Mouse (Mus musculus) erythroid progenitor cell, adult 5-6 weeks (primary cell): ENCODE results near the gene Trim21. TPM values are rescaled to one million over a fixed set of nuclear protein-coding genes. Genes with fewer than 3 reads are reported as not detected.

Experiments used
- ATAC-seq: replicated peaks from 2 replicates; pipeline ENCODE4 v1.8.0; 2016; ENCODE audit warnings: moderate number of reproducible peaks, mild to moderate bottlenecking, moderate TSS enrichment, inconsistent platforms; ENCODE audit not compliant: poor library complexity, low FRiP score, severe bottlenecking
- total RNA-seq, 2 experiments: library from RNA; stranded (forward) in 1 of 2; stranded (reverse) in 1 of 2; fragments of 150-400 nt in 1 of 2; fragments of 186-747, 209-891 nt in 1 of 2; gene quantifications; 2 replicates each; pipeline versions ENCODE4 v1.2.3 to v1.2.4; 2015 to 2017; ENCODE audit warnings: low replicate concordance in 2 of 2

The Trim21 gene
- total RNA-seq, 2 experiments from 2014 or later: 8.8 to 27.5 TPM

DNA sequence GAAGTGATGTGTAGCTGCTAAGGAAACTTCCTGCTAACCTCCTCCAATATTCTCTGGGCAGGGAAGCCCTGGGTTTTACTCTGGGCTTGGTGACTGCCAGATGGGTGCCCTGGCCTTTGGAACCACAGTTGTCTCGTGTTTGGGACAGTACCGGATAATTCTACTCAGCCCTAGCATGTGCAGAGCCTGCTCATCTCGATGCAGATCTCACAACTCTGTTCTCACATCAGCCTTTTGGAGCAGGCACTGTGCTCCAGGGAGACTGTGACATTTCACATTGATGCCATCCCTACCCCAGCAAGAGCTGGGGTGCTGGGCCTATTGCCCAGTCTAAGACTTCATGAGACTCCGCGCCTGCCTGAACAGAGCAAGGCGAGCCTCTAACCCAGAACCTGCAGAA, 56.6 kb downstream of the Trim21 start:
- ATAC-seq: no peak

GRCm38 (mm10) chr7:102508066-102508465, 57.2 kb downstream of the Trim21 start:
- ATAC-seq: no peak

Other genes starting within 250 kb of the Trim21 start
- 304 and 358 TPM in 2 replicates for gene Rrm1, start 123.8 kb downstream of the Trim21 start, total RNA-seq (2015; ENCODE audit: low replicate concordance)
- gene Rrm1, start 123.8 kb downstream of the Trim21 start, total RNA-seq (2017; ENCODE audit: low replicate concordance): 865 and 917 TPM in 2 replicates
- gene Olfr543, start 83.8 kb downstream of the Trim21 start, total RNA-seq (2015; ENCODE audit: low replicate concordance): not detected in 2 replicates
- gene Olfr543, start 83.8 kb downstream of the Trim21 start, total RNA-seq (2017; ENCODE audit: low replicate concordance): 0.53 TPM in 1 of 2 replicates, not detected in the other
- not detected in 2 replicates for gene Olfr544, start 77.2 kb downstream of the Trim21 start, total RNA-seq (2015; ENCODE audit: low replicate concordance)
- 0.13 TPM in 1 of 2 replicates, not detected in the other for gene Olfr544, start 77.2 kb downstream of the Trim21 start, total RNA-seq (2017; ENCODE audit: low replicate concordance)
- gene Olfr545, start 65.9 kb downstream of the Trim21 start, total RNA-seq (2015; ENCODE audit: low replicate concordance): not detected in 2 replicates
- not detected in 2 replicates for gene Olfr545, start 65.9 kb downstream of the Trim21 start, total RNA-seq (2017; ENCODE audit: low replicate concordance)
- gene Olfr547, start 30.7 kb downstream of the Trim21 start, total RNA-seq (2015; ENCODE audit: low replicate concordance): not detected in 2 replicates
- not detected in 2 replicates for gene Olfr547, start 30.7 kb downstream of the Trim21 start, total RNA-seq (2017; ENCODE audit: low replicate concordance)
- gene Olfr548-ps1, start 24.6 kb downstream of the Trim21 start, total RNA-seq (2015; ENCODE audit: low replicate concordance): not detected in 2 replicates
- not detected in 2 replicates for gene Olfr548-ps1, start 24.6 kb downstream of the Trim21 start, total RNA-seq (2017; ENCODE audit: low replicate concordance)
- gene Olfr549, start 15.6 kb downstream of the Trim21 start, total RNA-seq (2015; ENCODE audit: low replicate concordance): not detected in 2 replicates
- gene Olfr549, start 15.6 kb downstream of the Trim21 start, total RNA-seq (2017; ENCODE audit: low replicate concordance): 0.51 TPM in 1 of 2 replicates, not detected in the other
- not detected in 2 replicates for gene Olfr550, start 6.0 kb upstream of the Trim21 start, total RNA-seq (2015; ENCODE audit: low replicate concordance)
- not detected in 2 replicates for gene Olfr550, start 6.0 kb upstream of the Trim21 start, total RNA-seq (2017; ENCODE audit: low replicate concordance)
- gene Olfr551, start 26.4 kb upstream of the Trim21 start, total RNA-seq (2015; ENCODE audit: low replicate concordance): not detected in 2 replicates
- gene Olfr551, start 26.4 kb upstream of the Trim21 start, total RNA-seq (2017; ENCODE audit: low replicate concordance): not detected in 2 replicates
- gene Olfr552, start 32.3 kb upstream of the Trim21 start, total RNA-seq (2015; ENCODE audit: low replicate concordance): not detected in 2 replicates
- gene Olfr552, start 32.3 kb upstream of the Trim21 start, total RNA-seq (2017; ENCODE audit: low replicate concordance): not detected in 2 replicates
- gene Olfr553, start 52.7 kb upstream of the Trim21 start, total RNA-seq (2015; ENCODE audit: low replicate concordance): not detected in 2 replicates
- not detected in 2 replicates for gene Olfr553, start 52.7 kb upstream of the Trim21 start, total RNA-seq (2017; ENCODE audit: low replicate concordance)
- not detected in 2 replicates for gene Olfr554, start 72.9 kb upstream of the Trim21 start, total RNA-seq (2015; ENCODE audit: low replicate concordance)
- not detected in 2 replicates for gene Olfr554, start 72.9 kb upstream of the Trim21 start, total RNA-seq (2017; ENCODE audit: low replicate concordance)
- not detected in 2 replicates for gene Olfr555, start 93.3 kb upstream of the Trim21 start, total RNA-seq (2015; ENCODE audit: low replicate concordance)
- gene Olfr555, start 93.3 kb upstream of the Trim21 start, total RNA-seq (2017; ENCODE audit: low replicate concordance): not detected in 2 replicates
- gene Olfr556, start 99.4 kb upstream of the Trim21 start, total RNA-seq (2015; ENCODE audit: low replicate concordance): not detected in 2 replicates
- gene Olfr556, start 99.4 kb upstream of the Trim21 start, total RNA-seq (2017; ENCODE audit: low replicate concordance): not detected in 2 replicates
- gene Trim68, start 121.8 kb upstream of the Trim21 start, total RNA-seq (2015; ENCODE audit: low replicate concordance): 9.6 TPM in 1 of 2 replicates, not detected in the other
- gene Trim68, start 121.8 kb upstream of the Trim21 start, total RNA-seq (2017; ENCODE audit: low replicate concordance): 0.08 and 2.1 TPM in 2 replicates
- not detected in 2 replicates for gene Olfr557, start 130.4 kb upstream of the Trim21 start, total RNA-seq (2015; ENCODE audit: low replicate concordance)
- not detected in 2 replicates for gene Olfr557, start 130.4 kb upstream of the Trim21 start, total RNA-seq (2017; ENCODE audit: low replicate concordance)
- not detected in 2 replicates for gene Olfr558, start 136.7 kb upstream of the Trim21 start, total RNA-seq (2015; ENCODE audit: low replicate concordance)
- gene Olfr558, start 136.7 kb upstream of the Trim21 start, total RNA-seq (2017; ENCODE audit: low replicate concordance): not detected in 2 replicates
- not detected in 2 replicates for gene Olfr33, start 153.6 kb upstream of the Trim21 start, total RNA-seq (2015; ENCODE audit: low replicate concordance)
- not detected in 2 replicates for gene Olfr33, start 153.6 kb upstream of the Trim21 start, total RNA-seq (2017; ENCODE audit: low replicate concordance)
- not detected in 2 replicates for gene Olfr559, start 162.0 kb upstream of the Trim21 start, total RNA-seq (2015; ENCODE audit: low replicate concordance)
- gene Olfr559, start 162.0 kb upstream of the Trim21 start, total RNA-seq (2017; ENCODE audit: low replicate concordance): not detected in 2 replicates
- gene Olfr560, start 193.9 kb upstream of the Trim21 start, total RNA-seq (2015; ENCODE audit: low replicate concordance): not detected in 2 replicates
- not detected in 2 replicates for gene Olfr560, start 193.9 kb upstream of the Trim21 start, total RNA-seq (2017; ENCODE audit: low replicate concordance)
- gene Olfr78, start 194.0 kb upstream of the Trim21 start, total RNA-seq (2015; ENCODE audit: low replicate concordance): not detected in 2 replicates
- gene Olfr78, start 194.0 kb upstream of the Trim21 start, total RNA-seq (2017; ENCODE audit: low replicate concordance): not detected in 2 replicates
- gene Olfr561, start 205.7 kb upstream of the Trim21 start, total RNA-seq (2015; ENCODE audit: low replicate concordance): not detected in 2 replicates
- gene Olfr561, start 205.7 kb upstream of the Trim21 start, total RNA-seq (2017; ENCODE audit: low replicate concordance): not detected in 2 replicates
- gene Olfr564, start 238.0 kb upstream of the Trim21 start, total RNA-seq (2015; ENCODE audit: low replicate concordance): not detected in 2 replicates
- gene Olfr564, start 238.0 kb upstream of the Trim21 start, total RNA-seq (2017; ENCODE audit: low replicate concordance): not detected in 2 replicates